Mouse (Mus musculus): ENCODE data around the gene Susd6.

DNA sequence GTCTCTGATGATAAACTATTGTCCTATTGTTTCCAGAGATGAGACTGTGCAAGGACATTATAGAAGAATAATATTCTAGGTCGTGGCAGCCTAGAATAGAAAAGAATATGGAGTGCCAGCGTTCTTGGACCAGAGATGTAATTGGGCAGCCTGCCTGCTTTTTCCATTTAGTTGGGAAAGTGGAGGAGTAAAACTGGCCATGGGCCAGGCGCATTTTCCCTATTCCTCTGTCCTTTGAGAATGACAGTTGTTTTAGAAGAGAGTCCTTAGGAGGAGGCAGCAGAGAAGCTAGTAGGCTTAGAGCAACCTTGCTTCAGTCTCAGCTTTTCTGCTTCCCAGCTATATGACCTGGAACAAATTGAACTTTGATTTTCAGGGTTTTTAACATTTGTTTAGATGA, 13.6 kb downstream of the Susd6 start:
- TF ChIP-seq POLR2A (IDR thresholded peaks at IDR 0.05; ENCODE audit: borderline replicate concordance, insufficient read depth, low read length) (no peak), CTCF (IDR thresholded peaks at IDR 0.05; ENCODE audit: borderline replicate concordance, insufficient read depth, low read depth, low read length) (no peak)

Measured in cerebellum, adult 2 months (tissue).